12 mouse cellular contexts compared by ENCODE assay signal in genomic region chr5:140250370-140250769, GRCm38 (mm10).
DNase-seq lines count a peak whose midpoint lies in the region; ATAC-seq and TF ChIP-seq lines count a peak whose summit lies in the region.
"Had no signal": no experiment of that assay in that cellular context is flagged by ENCODE, and none has a peak within 500 bp of the region (broad histone marks: within the 10 kb centered on the region; RNA-seq: fewer than 3 reads in every experiment).

No protein-coding gene starts in this region.

- H3K4me2 ChIP-seq in forebrain, postnatal 0 days (ENCODE audit: low read depth) = no peak overlapping the region
- H3K4me2 ChIP-seq in forebrain, embryonic 13.5 days = no peak overlapping the region
- no peak overlapping the region for H3K4me2 ChIP-seq in midbrain, embryonic 14.5 days (ENCODE audit: low read length)
- no peak overlapping the region for H3K4me2 ChIP-seq in midbrain, embryonic 16.5 days (ENCODE audit: low read length)
- H3K4me2 ChIP-seq: limb, embryonic 12.5 days had no signal

- no peaks in the 10 kb centered on the region for H3K36me3 ChIP-seq in forebrain, postnatal 0 days (ENCODE audit: insufficient read depth)
- peaks cover 7% of the 10 kb centered on the region; the same call in 1 of the 2 replicates for H3K36me3 ChIP-seq in forebrain, embryonic 13.5 days (ENCODE audit: poor library complexity, severe bottlenecking)
- no peaks in the 10 kb centered on the region for H3K36me3 ChIP-seq in kidney, adult 2 months (ENCODE audit: control insufficient read depth, insufficient read depth, low read length)
- no peaks in the 10 kb centered on the region for H3K36me3 ChIP-seq in midbrain, embryonic 14.5 days (ENCODE audit: control insufficient read depth, insufficient read depth, low read length)
- no peaks in the 10 kb centered on the region for H3K36me3 ChIP-seq in midbrain, embryonic 16.5 days (ENCODE audit: control insufficient read depth, insufficient read depth, low read length)

- H3K9ac ChIP-seq in forebrain, postnatal 0 days = no peak overlapping the region
- no peak overlapping the region for H3K9ac ChIP-seq in forebrain, embryonic 13.5 days
- H3K9ac ChIP-seq in midbrain, embryonic 14.5 days (replicated peaks; ENCODE audit: low read length) = no peak overlapping the region
- H3K9ac ChIP-seq in midbrain, embryonic 16.5 days (ENCODE audit: low read depth, low read length) = no peak overlapping the region
- H3K9ac ChIP-seq: limb, embryonic 12.5 days had no signal

- no peaks in the 10 kb centered on the region for H3K27me3 ChIP-seq in forebrain, postnatal 0 days (ENCODE audit: insufficient read depth, low read length)
- H3K27me3 ChIP-seq in forebrain, embryonic 13.5 days = no peaks in the 10 kb centered on the region
- no peaks in the 10 kb centered on the region for H3K27me3 ChIP-seq in kidney, adult 2 months (replicated peaks; ENCODE audit: control insufficient read depth, insufficient read depth, low read length)
- H3K27me3 ChIP-seq in midbrain, embryonic 14.5 days (ENCODE audit: control insufficient read depth, insufficient read depth, low read length) = no peaks in the 10 kb centered on the region
- no peaks in the 10 kb centered on the region for H3K27me3 ChIP-seq in midbrain, embryonic 16.5 days (ENCODE audit: control insufficient read depth, insufficient read depth, low read depth, low read length)
- H3K27me3 ChIP-seq: limb, embryonic 12.5 days had no signal

- no peak for TF ChIP-seq POLR2A in kidney, adult 2 months (IDR thresholded peaks at IDR 0.05; ENCODE audit: low read depth, low read length)

- no peak overlapping the region for H3K27ac ChIP-seq in forebrain, postnatal 0 days (ENCODE audit: low read depth, low read length)
- no peak overlapping the region for H3K27ac ChIP-seq in forebrain, embryonic 13.5 days
- no peak overlapping the region for H3K27ac ChIP-seq in kidney, adult 2 months (ENCODE audit: insufficient read depth, low read depth, low read length)
- H3K27ac ChIP-seq in midbrain, embryonic 14.5 days (replicated peaks; ENCODE audit: low read depth, low read length) = no peak overlapping the region
- H3K27ac ChIP-seq in midbrain, embryonic 16.5 days (ENCODE audit: low read length) = no peak overlapping the region
- H3K27ac ChIP-seq: limb, embryonic 12.5 days had no signal

- no peaks in the 10 kb centered on the region for H3K9me3 ChIP-seq in forebrain, postnatal 0 days (ENCODE audit: low read length)
- H3K9me3 ChIP-seq in forebrain, embryonic 13.5 days (replicated peaks) = no peaks in the 10 kb centered on the region
- H3K9me3 ChIP-seq in midbrain, embryonic 14.5 days (ENCODE audit: control insufficient read depth, low read length) = no peaks in the 10 kb centered on the region
- H3K9me3 ChIP-seq in midbrain, embryonic 16.5 days (replicated peaks; ENCODE audit: control insufficient read depth, low read length, poor library complexity, severe bottlenecking) = no peaks in the 10 kb centered on the region
- H3K9me3 ChIP-seq: G1E; limb, embryonic 12.5 days had no signal

- H3K4me3 ChIP-seq in forebrain, postnatal 0 days (ENCODE audit: low read depth, low read length) = no peak overlapping the region
- no peak overlapping the region for H3K4me3 ChIP-seq in forebrain, embryonic 13.5 days
- no peak overlapping the region for H3K4me3 ChIP-seq in kidney, adult 2 months (ENCODE audit: insufficient read depth, low read depth, low read length)
- H3K4me3 ChIP-seq in midbrain, embryonic 14.5 days (replicated peaks; ENCODE audit: low read depth, low read length) = no peak overlapping the region
- H3K4me3 ChIP-seq in midbrain, embryonic 16.5 days (ENCODE audit: low read depth, low read length) = no peak overlapping the region
- H3K4me3 ChIP-seq: limb, embryonic 12.5 days had no signal

- WGBS in forebrain, postnatal 0 days = 83% methylated on average over 3 of the region's 3 CpGs
- 97% methylated on average over 3 of the region's 3 CpGs for WGBS in forebrain, embryonic 13.5 days
- WGBS in kidney, adult 2 months = 82% methylated on average over 3 of the region's 3 CpGs
- WGBS in midbrain, embryonic 14.5 days = 92% methylated on average over 3 of the region's 3 CpGs
- 83% methylated on average over 3 of the region's 3 CpGs for WGBS in midbrain, embryonic 16.5 days

- ATAC-seq in forebrain, postnatal 0 days = peak; percentile 66
- no peak for ATAC-seq in forebrain, embryonic 13.5 days
- no peak for ATAC-seq in midbrain, embryonic 14.5 days (ENCODE audit: low FRiP score, low TSS enrichment)
- no peak for ATAC-seq in midbrain, embryonic 16.5 days

- DNase-seq in forebrain, postnatal 0 days = peak; percentile 47
- DNase-seq in kidney, adult 2 months = no peak
- no peak for DNase-seq in kidney, adult 11 months
- peak; percentile 57 for DNase-seq in midbrain, embryonic 14.5 days
- DNase-seq in right cerebral cortex, postnatal 25 days = peak; percentile 25
- DNase-seq in kidney, adult 18-20 months = no peak
- DNase-seq: kidney, postnatal 14 days; lung, postnatal 36 days had no signal

- TF ChIP-seq CTCF in forebrain, postnatal 0 days (IDR thresholded peaks at IDR 0.05; ENCODE audit: low read depth) = peak; percentile 64
- TF ChIP-seq CTCF in kidney, adult 2 months (conservative IDR thresholded peaks at IDR 0.05; ENCODE audit: insufficient read depth, insufficient read length, low read depth, low read length) = peak; percentile 34; the same call in 1 of the 2 replicates

- H3K4me1 ChIP-seq in forebrain, postnatal 0 days (ENCODE audit: insufficient read depth) = no peaks in the 10 kb centered on the region
- H3K4me1 ChIP-seq in forebrain, embryonic 13.5 days = peaks cover 16% of the 10 kb centered on the region
- no peaks in the 10 kb centered on the region for H3K4me1 ChIP-seq in kidney, adult 2 months (ENCODE audit: control insufficient read depth, insufficient read depth, low read length)
- H3K4me1 ChIP-seq in midbrain, embryonic 14.5 days (ENCODE audit: control insufficient read depth, insufficient read depth, low read length) = peaks cover 15% of the 10 kb centered on the region; the same call in 1 of the 2 replicates
- peaks cover 8% of the 10 kb centered on the region for H3K4me1 ChIP-seq in midbrain, embryonic 16.5 days (ENCODE audit: control insufficient read depth, insufficient read depth, low read length)
- H3K4me1 ChIP-seq: limb, embryonic 12.5 days had no signal

Comparison
In these comparisons a context has a peak if more than half of its experiments do, and no peak if none do; other contexts are left out.
1. DNase-seq: peak in forebrain, postnatal 0 days (single experiment), midbrain, embryonic 14.5 days (single experiment) and right cerebral cortex, postnatal 25 days (single experiment); none in kidney, adult 2 months (single experiment), kidney, adult 11 months (single experiment) and kidney, adult 18-20 months (single experiment).